Mouse (Mus musculus) lung, postnatal 0 days (tissue): ENCODE data around the gene Man2b2.

ENCODE experiments used
- CTCF ChIP-seq: IDR thresholded peaks from 2 replicates; pipeline ENCODE4 v1.5.1; 2016; ENCODE audit warnings: antibody characterized with exemption, mild to moderate bottlenecking
- EP300 ChIP-seq: IDR thresholded peaks from 2 replicates; pipeline ENCODE4 v1.6.1; 2016; ENCODE audit warnings: antibody characterized with exemption, mild to moderate bottlenecking, control low read depth

GRCm38 (mm10) chr5:36869186-36869577 is 38.7 kb upstream of the Man2b2 start:
- TF ChIP-seq CTCF (no peak), EP300 (no peak)
